Mouse (Mus musculus) thymus, adult 2 months (tissue): Measurements from ENCODE around the gene Dnaja4.

Experiments used
- CTCF ChIP-seq: fragments of 200-500 bp; IDR thresholded peaks from 2 replicates; pipeline ENCODE4 v1.5.1; 2012; ENCODE audit warnings: mild to moderate bottlenecking, control low read depth, low read length, moderate library complexity, borderline replicate concordance; ENCODE audit not compliant: control insufficient read depth, poor library complexity, insufficient read depth; ENCODE audit errors: extremely low read depth
- POLR2A ChIP-seq: fragments of 200-500 bp; IDR thresholded peaks from 2 replicates; pipeline ENCODE4 v1.6.1; 2012; ENCODE audit warnings: mild to moderate bottlenecking, low read length, control low read depth, moderate library complexity; ENCODE audit not compliant: control insufficient read depth, poor library complexity, insufficient read depth; ENCODE audit errors: extremely low read depth

DNA sequence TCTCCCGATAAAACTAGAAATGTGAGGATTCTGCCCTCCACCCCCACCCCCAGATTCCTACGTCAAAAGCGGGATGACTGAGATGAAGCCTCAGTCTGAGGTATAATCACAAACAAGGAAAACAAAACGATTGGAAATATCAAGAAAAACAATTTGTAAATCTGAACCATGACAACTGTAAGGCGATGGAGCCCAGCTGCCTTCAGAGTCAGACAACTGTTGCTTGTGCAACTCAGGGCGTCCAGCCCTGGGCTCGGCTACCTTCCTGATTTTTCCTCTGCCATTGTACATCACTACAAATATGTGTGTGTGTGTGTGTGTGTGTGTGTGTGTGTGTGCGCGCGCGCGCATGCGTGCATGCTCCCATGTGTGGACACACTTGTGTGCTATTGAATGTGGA is 24.8 kb upstream of the Dnaja4 start:
- TF ChIP-seq CTCF (no peak), POLR2A (no peak)
